Comparison of ENCODE assay signal across 8 mouse cellular contexts in genomic region chr10:37141621-37142020, GRCm38 (mm10). TPM values are rescaled to one million over a fixed set of nuclear protein-coding genes. Genes with fewer than 3 reads are reported as not detected.
A peak's percentile ranks its signal among the peaks of the same experiment; 100 is the strongest.
DNase-seq lines count a peak whose midpoint lies in the region; ATAC-seq lines count a peak whose summit lies in the region.

No protein-coding gene starts in this region.

- H3K4me2 ChIP-seq in lung, embryonic 15.5 days: peak overlapping the region; percentile 77
- peak overlapping the region; percentile 62 for H3K4me2 ChIP-seq in hindbrain, embryonic 16.5 days (ENCODE audit: low read length)

- H3K4me3 ChIP-seq in lung, embryonic 15.5 days: peak overlapping the region; percentile 95
- H3K4me3 ChIP-seq in hindbrain, embryonic 16.5 days (ENCODE audit: low read length): peak overlapping the region; percentile 93

- WGBS in lung, embryonic 15.5 days: 65% methylated on average over 4 of the region's 4 CpGs
- 56% methylated on average over 4 of the region's 4 CpGs for WGBS in hindbrain, embryonic 16.5 days

- no peaks in the 10 kb centered on the region for H3K27me3 ChIP-seq in lung, embryonic 15.5 days
- no peaks in the 10 kb centered on the region for H3K27me3 ChIP-seq in hindbrain, embryonic 16.5 days (replicated peaks; ENCODE audit: control insufficient read depth, insufficient read depth, low read length)

- ATAC-seq in lung, embryonic 15.5 days (ENCODE audit: borderline replicate concordance, extremely low read depth, low FRiP score, low TSS enrichment): no peak
- ATAC-seq in hindbrain, embryonic 16.5 days: no peak; the same call in 1 of the 2 replicates
- ATAC-seq in inflammation-experienced regulatory T-cells, adult 6 months: no peak

- 0 out of 2 replicates have a peak overlapping the region, but pooled peaks have one; percentile 13 for H3K9ac ChIP-seq in lung, embryonic 15.5 days
- H3K9ac ChIP-seq in hindbrain, embryonic 16.5 days (ENCODE audit: low read depth, low read length): peak overlapping the region; percentile 100

- no peaks in the 10 kb centered on the region for H3K36me3 ChIP-seq in lung, embryonic 15.5 days
- no peaks in the 10 kb centered on the region; the same call in 1 of the 2 replicates for H3K36me3 ChIP-seq in hindbrain, embryonic 16.5 days (ENCODE audit: control insufficient read depth, insufficient read depth, low read length)

- 0 out of 2 replicates have a peak, but pooled peaks cover 8% of the 10 kb centered on the region for H3K4me1 ChIP-seq in lung, embryonic 15.5 days
- peaks cover 3% of the 10 kb centered on the region for H3K4me1 ChIP-seq in hindbrain, embryonic 16.5 days (ENCODE audit: control insufficient read depth, insufficient read depth, low read depth, low read length)

- no peaks in the 10 kb centered on the region for H3K9me3 ChIP-seq in lung, embryonic 15.5 days
- no peaks in the 10 kb centered on the region for H3K9me3 ChIP-seq in hindbrain, embryonic 16.5 days (ENCODE audit: control insufficient read depth, low read length)

- DNase-seq in adrenal gland, adult (ENCODE audit: inconsistent age in 2 of 2, low spot score in 1 of 2): peak; percentile 7 to 58
- DNase-seq in adrenal gland, postnatal 36 days: no peak
- DNase-seq in lung, postnatal 14 days: no peak
- DNase-seq in naive thymus-derived CD4-positive, alpha-beta T cell, adult 2 months (ENCODE audit: low read depth): peak; percentile 15
- no peak for DNase-seq in ovary, adult 18-20 months (ENCODE audit: low spot score)

- peak overlapping the region; percentile 96 for H3K27ac ChIP-seq in lung, embryonic 15.5 days
- peak overlapping the region; percentile 100 for H3K27ac ChIP-seq in hindbrain, embryonic 16.5 days (ENCODE audit: low read depth, low read length)

RNA-seq across cellular contexts. Expression of gene Marcks, which starts 2.9 kb away (rescaled TPM):
- 10 to 100 TPM; 48.1 to 76.6 TPM for total RNA-seq in adrenal gland, postnatal 36 days (2021)
- 97.6 and 101 TPM in 2 replicates for polyA plus RNA-seq in lung, embryonic 15.5 days (2015; fragmentation: Nextera tagmentation; extraction: Ambion mirVana)
- polyA plus RNA-seq in hindbrain, embryonic 16.5 days (2015; fragmentation: Nextera tagmentation; extraction: Ambion mirVana): 140 and 154 TPM in 2 replicates
- 1 to 10 TPM in 1 of 3 experiments, under 1 TPM in 2; 0.64 to 1.3 (median 0.71) TPM for polyA plus RNA-seq in inflammation-experienced regulatory T-cells, adult 6 months (2017; shearing (Covaris generic))

Comparison
In these comparisons a context has a peak if more than half of its experiments do, and no peak if none do; other contexts are left out.
1. DNase-seq: peak in adrenal gland, adult (2 of 2) and naive thymus-derived CD4-positive, alpha-beta T cell, adult 2 months (single experiment); none in adrenal gland, postnatal 36 days (0 of 2), lung, postnatal 14 days (single experiment) and ovary, adult 18-20 months (single experiment).
2. RNA of gene Marcks, which starts 2.9 kb away (polyA plus RNA-seq): 140 to 154 TPM in hindbrain, embryonic 16.5 days and 97.6 to 101 TPM in lung, embryonic 15.5 days; 0.64 to 1.3 TPM in inflammation-experienced regulatory T-cells, adult 6 months; every median in the first group is over 10 times any median in the second.